Mouse (Mus musculus): ENCODE measurements around the gene Kcnj6. TPM values are rescaled to one million over a fixed set of nuclear protein-coding genes. Genes with fewer than 3 reads are reported as not detected.

Gene Kcnj6
- polyA plus RNA-seq, 1 experiment: not detected

- WGBS: 53% methylated on average over 8 of the region's 8 CpGs
- Histone ChIP-seq H3K4me3 (ENCODE audit: extremely low read depth, insufficient read depth, insufficient read length) (no peak overlapping the region), H3K27ac (ENCODE audit: insufficient read depth, low read length) (no peak overlapping the region), H3K36me3 (ENCODE audit: control insufficient read depth, insufficient read depth, low read length) (no peaks in the 10 kb centered on the region), H3K27me3 (ENCODE audit: control insufficient read depth, insufficient read depth, low read length) (no peaks in the 10 kb centered on the region), H3K4me1 (ENCODE audit: control insufficient read depth, insufficient read depth, insufficient read length) (no peaks in the 10 kb centered on the region)
- TF ChIP-seq POLR2A (IDR thresholded peaks at IDR 0.05; ENCODE audit: low read depth, low read length) (no peak), CTCF (IDR thresholded peaks at IDR 0.05; ENCODE audit: extremely low read depth, insufficient read depth, insufficient read length, insufficient replicate concordance) (no peak)
- DNase-seq (ENCODE audit: low read depth in 1 of 2, low spot score in 2 of 2): no peak
Observed at GRCm38 (mm10) chr16:94765129-94765528, 232.4 kb downstream of the Kcnj6 start.

GRCm38 (mm10) chr16:94760732-94761131, 236.8 kb downstream of the Kcnj6 start:
- H3K36me3 ChIP-seq (ENCODE audit: control insufficient read depth, insufficient read depth, low read length): no peaks in the 10 kb centered on the region
- no peaks in the 10 kb centered on the region for H3K27me3 ChIP-seq (ENCODE audit: control insufficient read depth, insufficient read depth, low read length)
- H3K27ac ChIP-seq (ENCODE audit: insufficient read depth, low read length): no peak overlapping the region
- TF ChIP-seq POLR2A (IDR thresholded peaks at IDR 0.05; ENCODE audit: low read depth, low read length) (no peak), CTCF (IDR thresholded peaks at IDR 0.05; ENCODE audit: extremely low read depth, insufficient read depth, insufficient read length, insufficient replicate concordance) (no peak)
- no peak overlapping the region for H3K4me3 ChIP-seq (ENCODE audit: extremely low read depth, insufficient read depth, insufficient read length)
- no peak for DNase-seq (ENCODE audit: low read depth in 1 of 2, low spot score in 2 of 2)
- WGBS: 58% methylated on average over 11 of the region's 11 CpGs
- H3K4me1 ChIP-seq (ENCODE audit: control insufficient read depth, insufficient read depth, insufficient read length): no peaks in the 10 kb centered on the region

- DNase-seq (ENCODE audit: low read depth in 1 of 2, low spot score in 2 of 2): no peak
- no peaks in the 10 kb centered on the region for H3K27me3 ChIP-seq (ENCODE audit: control insufficient read depth, insufficient read depth, low read length)
- TF ChIP-seq POLR2A (IDR thresholded peaks at IDR 0.05; ENCODE audit: low read depth, low read length) (no peak), CTCF (IDR thresholded peaks at IDR 0.05; ENCODE audit: extremely low read depth, insufficient read depth, insufficient read length, insufficient replicate concordance) (no peak)
- WGBS: 88% methylated on average over 5 of the region's 5 CpGs
- no peaks in the 10 kb centered on the region for H3K36me3 ChIP-seq (ENCODE audit: control insufficient read depth, insufficient read depth, low read length)
- no peak overlapping the region for H3K4me3 ChIP-seq (ENCODE audit: extremely low read depth, insufficient read depth, insufficient read length)
- H3K27ac ChIP-seq (ENCODE audit: insufficient read depth, low read length): no peak overlapping the region
- H3K4me1 ChIP-seq (ENCODE audit: control insufficient read depth, insufficient read depth, insufficient read length): no peaks in the 10 kb centered on the region
Observed at GRCm38 (mm10) chr16:94759761-94760160, 237.7 kb downstream of the Kcnj6 start.

- TF ChIP-seq CTCF (IDR thresholded peaks at IDR 0.05; ENCODE audit: extremely low read depth, insufficient read depth, insufficient read length, insufficient replicate concordance) (no peak), POLR2A (IDR thresholded peaks at IDR 0.05; ENCODE audit: low read depth, low read length) (no peak)
- H3K36me3 ChIP-seq (ENCODE audit: control insufficient read depth, insufficient read depth, low read length): no peaks in the 10 kb centered on the region
- 69% methylated on average over 3 of the region's 3 CpGs for WGBS
- DNase-seq (ENCODE audit: low read depth in 1 of 2, low spot score in 2 of 2): no peak
- H3K4me3 ChIP-seq (ENCODE audit: extremely low read depth, insufficient read depth, insufficient read length): no peak overlapping the region
- H3K4me1 ChIP-seq (ENCODE audit: control insufficient read depth, insufficient read depth, insufficient read length): no peaks in the 10 kb centered on the region
- no peak overlapping the region for H3K27ac ChIP-seq (ENCODE audit: insufficient read depth, low read length)
- H3K27me3 ChIP-seq (ENCODE audit: control insufficient read depth, insufficient read depth, low read length): no peaks in the 10 kb centered on the region
Observed at GRCm38 (mm10) chr16:94758606-94759005, 238.9 kb downstream of the Kcnj6 start.

- WGBS: 25% methylated on average over 6 of the region's 6 CpGs
- H3K4me3 ChIP-seq (ENCODE audit: extremely low read depth, insufficient read depth, insufficient read length): no peak overlapping the region
- no peaks in the 10 kb centered on the region for H3K27me3 ChIP-seq (ENCODE audit: control insufficient read depth, insufficient read depth, low read length)
- no peaks in the 10 kb centered on the region for H3K4me1 ChIP-seq (ENCODE audit: control insufficient read depth, insufficient read depth, insufficient read length)
- no peak overlapping the region for H3K27ac ChIP-seq (ENCODE audit: insufficient read depth, low read length)
- no peak for DNase-seq (ENCODE audit: low read depth in 1 of 2, low spot score in 2 of 2)
- TF ChIP-seq POLR2A (IDR thresholded peaks at IDR 0.05; ENCODE audit: low read depth, low read length) (no peak), CTCF (IDR thresholded peaks at IDR 0.05; ENCODE audit: extremely low read depth, insufficient read depth, insufficient read length, insufficient replicate concordance) (no peak)
- no peaks in the 10 kb centered on the region for H3K36me3 ChIP-seq (ENCODE audit: control insufficient read depth, insufficient read depth, low read length)
Observed at GRCm38 (mm10) chr16:94756352-94756751, 241.1 kb downstream of the Kcnj6 start.

GRCm38 (mm10) chr16:94753453-94753852, 244.0 kb downstream of the Kcnj6 start:
- Histone ChIP-seq H3K4me1 (ENCODE audit: control insufficient read depth, insufficient read depth, insufficient read length) (no peaks in the 10 kb centered on the region), H3K36me3 (ENCODE audit: control insufficient read depth, insufficient read depth, low read length) (no peaks in the 10 kb centered on the region), H3K4me3 (ENCODE audit: extremely low read depth, insufficient read depth, insufficient read length) (no peak overlapping the region), H3K27ac (ENCODE audit: insufficient read depth, low read length) (no peak overlapping the region), H3K27me3 (ENCODE audit: control insufficient read depth, insufficient read depth, low read length) (no peaks in the 10 kb centered on the region)
- no peak for DNase-seq (ENCODE audit: low read depth in 1 of 2, low spot score in 2 of 2)
- TF ChIP-seq POLR2A (IDR thresholded peaks at IDR 0.05; ENCODE audit: low read depth, low read length): no peak
- no peak for TF ChIP-seq CTCF (IDR thresholded peaks at IDR 0.05; ENCODE audit: extremely low read depth, insufficient read depth, insufficient read length, insufficient replicate concordance)
- 91% methylated on average over 1 of the region's 1 CpGs for WGBS

GRCm38 (mm10) chr16:94752781-94753180, 244.7 kb downstream of the Kcnj6 start:
- TF ChIP-seq CTCF (IDR thresholded peaks at IDR 0.05; ENCODE audit: extremely low read depth, insufficient read depth, insufficient read length, insufficient replicate concordance) (no peak), POLR2A (IDR thresholded peaks at IDR 0.05; ENCODE audit: low read depth, low read length) (no peak)
- no peaks in the 10 kb centered on the region for H3K27me3 ChIP-seq (ENCODE audit: control insufficient read depth, insufficient read depth, low read length)
- no peaks in the 10 kb centered on the region for H3K36me3 ChIP-seq (ENCODE audit: control insufficient read depth, insufficient read depth, low read length)
- 79% methylated on average over 10 of the region's 10 CpGs for WGBS
- no peak overlapping the region for H3K27ac ChIP-seq (ENCODE audit: insufficient read depth, low read length)
- no peak for DNase-seq (ENCODE audit: low read depth in 1 of 2, low spot score in 2 of 2)
- H3K4me3 ChIP-seq (ENCODE audit: extremely low read depth, insufficient read depth, insufficient read length): no peak overlapping the region
- H3K4me1 ChIP-seq (ENCODE audit: control insufficient read depth, insufficient read depth, insufficient read length): no peaks in the 10 kb centered on the region

All from spleen, adult 2 months (tissue).